Mouse (Mus musculus) monocyte, adult 2 months (primary cell): ENCODE measurements around the gene Nlrp9b.
"Not testable (repeated sequence)": the region's sequence is repeated elsewhere in the genome, so short reads cannot be mapped to it uniquely, and the experiment has no call there.

Experiments used
- DNase-seq, 2 experiments: peaks; one replicate each; pipeline ENCODE4 v3.0.0; 2022; ENCODE audit warnings: low spot score in 2 of 2, low read depth in 1 of 2

Gene Nlrp9b

DNA sequence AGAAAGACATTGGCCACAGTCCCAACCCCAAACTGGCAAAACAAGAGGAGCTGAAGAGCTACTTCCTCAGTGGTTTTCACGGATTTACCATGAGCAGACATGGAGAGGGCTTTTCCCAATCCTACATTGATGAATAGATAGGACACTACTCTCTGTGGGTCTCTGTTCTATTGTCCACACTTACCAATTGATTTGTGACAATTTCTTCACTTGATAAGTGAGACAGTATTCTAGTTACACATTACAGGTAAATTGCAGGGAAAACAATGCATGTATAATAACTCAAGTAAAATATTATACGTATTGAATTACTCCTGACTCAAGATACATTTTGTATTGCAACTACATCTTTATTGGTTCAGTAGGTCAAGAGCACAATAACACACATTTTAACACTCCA is 131.2 kb downstream of the Nlrp9b start, which contains the start of gene Gm16442:
Gm16442 (minus strand) TSS at position 101 of the 400 bp plus-strand sequence.
- DNase-seq, result not testable (repeated sequence)
